Mouse (Mus musculus): ENCODE measurements around the gene Iqschfp.

GRCm38 (mm10) chr3:68239887-68240286, 347.9 kb downstream of the Iqschfp start:
- TF ChIP-seq CTCF (IDR thresholded peaks at IDR 0.05; ENCODE audit: borderline replicate concordance, insufficient read depth, low read depth, low read length) = no peak
- TF ChIP-seq POLR2A (IDR thresholded peaks at IDR 0.05; ENCODE audit: borderline replicate concordance, insufficient read depth, low read length) = no peak
